Mouse (Mus musculus): ENCODE measurements around the gene Ankrd13b.
A peak's percentile ranks its signal among the peaks of the same experiment; 100 is the strongest.

- peak; percentile 91 for TF ChIP-seq CTCF (IDR thresholded peaks at IDR 0.05; ENCODE audit: low read depth, low read length)
- TF ChIP-seq POLR2A (IDR thresholded peaks at IDR 0.05; ENCODE audit: extremely low read depth, insufficient read depth, low read length), result no peak
These were observed 21.7 kb downstream of the Ankrd13b start for GRCm38 (mm10) chr11:77467784-77468183.

Data from liver, adult 2 months (tissue).